Comparison of ENCODE assay signal across 15 mouse cellular contexts in the genomic region with DNA sequence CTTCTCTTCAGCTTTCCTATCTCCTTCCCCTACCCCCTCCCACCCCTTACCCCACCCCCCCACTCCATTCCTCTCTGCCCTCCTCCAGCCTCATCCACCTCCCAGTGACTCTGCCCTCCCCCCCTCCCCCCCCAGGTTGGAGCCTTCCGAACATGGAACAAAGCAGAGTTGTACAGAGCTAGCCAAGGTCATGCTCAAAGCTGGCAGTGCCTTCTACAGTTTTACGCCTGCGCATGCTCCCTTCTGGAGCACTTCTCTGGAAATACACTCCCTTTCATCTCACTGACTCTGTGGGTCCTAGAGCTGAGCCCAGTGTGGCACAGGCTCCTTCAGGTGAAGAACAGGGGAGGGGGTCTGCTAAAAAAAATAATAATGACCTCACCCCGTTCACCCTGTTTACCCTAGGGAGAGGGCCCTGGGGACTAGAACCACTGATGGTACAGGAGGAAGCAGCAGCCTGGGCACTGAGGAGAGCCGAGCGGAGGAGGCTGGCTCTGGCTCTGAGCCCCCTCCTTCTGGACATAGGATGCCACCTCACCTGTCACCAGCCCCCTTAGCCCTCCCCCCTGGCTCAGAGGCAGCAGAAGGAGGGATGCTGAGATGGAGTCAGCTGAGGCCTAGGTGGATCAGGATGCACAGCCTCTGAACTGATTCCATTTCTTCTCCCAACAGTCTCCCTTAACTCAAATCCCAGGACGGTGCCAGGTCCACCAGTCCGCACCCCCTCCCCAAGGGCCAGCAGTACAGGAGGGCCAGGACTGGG. TPM values are rescaled to one million over a fixed set of nuclear protein-coding genes. Genes with fewer than 3 reads are reported as not detected.
DNase-seq lines count a peak whose midpoint lies in the region; TF ChIP-seq lines count a peak whose summit lies in the region.
"Had no signal": no experiment of that assay in that cellular context is flagged by ENCODE, and none has a peak within 500 bp of the region (broad histone marks: within the 10 kb centered on the region; RNA-seq: fewer than 3 reads in every experiment).

No protein-coding gene starts in this region.

- H3K27me3 ChIP-seq in kidney, adult 2 months (replicated peaks; ENCODE audit: control insufficient read depth, insufficient read depth, low read length): no peaks in the 10 kb centered on the region
- no peaks in the 10 kb centered on the region for H3K27me3 ChIP-seq in testis, adult 2 months (ENCODE audit: control insufficient read depth, insufficient read depth, low read length)
- H3K27me3 ChIP-seq: limb, embryonic 13.5 days had no signal

- no peaks in the 10 kb centered on the region for H3K4me1 ChIP-seq in kidney, adult 2 months (ENCODE audit: control insufficient read depth, insufficient read depth, low read length)
- H3K4me1 ChIP-seq in testis, adult 2 months (ENCODE audit: control insufficient read depth, insufficient read depth, low read length): peaks cover 6% of the 10 kb centered on the region

- 77% methylated on average over 8 of the region's 8 CpGs for WGBS in kidney, adult 2 months

- TF ChIP-seq POLR2A in kidney, adult 2 months (IDR thresholded peaks at IDR 0.05; ENCODE audit: low read depth, low read length): no peak
- no peak for TF ChIP-seq POLR2A in testis, adult 2 months (IDR thresholded peaks at IDR 0.05; ENCODE audit: control insufficient read depth, low read depth, low read length)

- TF ChIP-seq CTCF in kidney, adult 2 months (conservative IDR thresholded peaks at IDR 0.05; ENCODE audit: insufficient read depth, insufficient read length, low read depth, low read length): no peak
- TF ChIP-seq CTCF in testis, adult 2 months (IDR thresholded peaks at IDR 0.05; ENCODE audit: control insufficient read depth, insufficient read depth, insufficient replicate concordance, low read depth, low read length): no peak

- peak; percentile 93 for DNase-seq in heart, adult 11 months
- DNase-seq in heart, postnatal 10 days: no peak
- DNase-seq in kidney, adult 2 months: peak; percentile 33
- no peak for DNase-seq in kidney, postnatal 14 days
- no peak for DNase-seq in testis, postnatal 10 days (ENCODE audit: low spot score)
- no peak for DNase-seq in thymus, postnatal 25 days
- DNase-seq in lung, postnatal 25 days (ENCODE audit: low spot score): no peak
- DNase-seq: gastrocnemius, postnatal 14 days had no signal

- no peak overlapping the region for H3K4me3 ChIP-seq in kidney, adult 2 months (ENCODE audit: insufficient read depth, low read depth, low read length)
- no peak overlapping the region for H3K4me3 ChIP-seq in testis, adult 2 months (ENCODE audit: control insufficient read depth, low read depth, low read length)
- H3K4me3 ChIP-seq: limb, embryonic 13.5 days; myocyte had no signal

- H3K36me3 ChIP-seq in kidney, adult 2 months (ENCODE audit: control insufficient read depth, insufficient read depth, low read length): no peaks in the 10 kb centered on the region
- H3K36me3 ChIP-seq in testis, adult 2 months (ENCODE audit: control insufficient read depth, insufficient read depth, low read length): no peaks in the 10 kb centered on the region
- H3K36me3 ChIP-seq: limb, embryonic 13.5 days had no signal

- intact Hi-C loops in heart, postnatal 10 days (cut with DNase I): no loop called here

- H3K27ac ChIP-seq in kidney, adult 2 months (ENCODE audit: insufficient read depth, low read depth, low read length): peak overlapping the region; percentile 41; the same call in 1 of the 2 replicates
- H3K27ac ChIP-seq in testis, adult 2 months (ENCODE audit: control insufficient read depth, insufficient read depth, low read depth, low read length): peak overlapping the region; percentile 33; the same call in 1 of the 2 replicates
- H3K27ac ChIP-seq: limb, embryonic 13.5 days had no signal

RNA-seq across cellular contexts. Expression of a gene that starts 6.1 kb away (rescaled TPM):
- 1 to 10 TPM; 7.7 to 9.1 TPM for total RNA-seq in heart, postnatal 10 days (2021)
- polyA plus RNA-seq in kidney, adult 2 months (2012; rRNA removed): 18.0 and 21.0 TPM in 2 replicates
- 28.0 and 30.7 TPM in 2 replicates for polyA plus RNA-seq in testis, adult 2 months (2012; rRNA removed)

RNA-seq across cellular contexts. Expression of a gene that starts 14.6 kb away (rescaled TPM):
- 1 to 10 TPM in 1 of 2 experiments, under 1 TPM in 1; 0.89 to 1.2 TPM for total RNA-seq in heart, postnatal 10 days (2021)
- polyA plus RNA-seq in kidney, adult 2 months (2012; rRNA removed): 14.0 and 18.1 TPM in 2 replicates
- polyA plus RNA-seq in testis, adult 2 months (2012; rRNA removed): 6.4 and 7.0 TPM in 2 replicates

RNA-seq across cellular contexts. Expression of a gene that starts 15.9 kb away (rescaled TPM):
- total RNA-seq in heart, postnatal 10 days (2021): not detected
- polyA plus RNA-seq in kidney, adult 2 months (2012; rRNA removed): 0.34 and 0.42 TPM in 2 replicates
- 1.2 and 1.5 TPM in 2 replicates for polyA plus RNA-seq in testis, adult 2 months (2012; rRNA removed)
- total RNA-seq: gastrocnemius, postnatal 14 days; megakaryocyte progenitor cell, adult 5-6 weeks had no signal
- polyA plus RNA-seq: embryonic facial prominence, embryonic 14.5 days; intestine, embryonic 14.5 days; myocyte had no signal

RNA-seq across cellular contexts. Expression of a gene that starts 24.1 kb away (rescaled TPM):
- total RNA-seq in heart, postnatal 10 days (2021): not detected
- not detected in 2 replicates for polyA plus RNA-seq in kidney, adult 2 months (2012; rRNA removed)
- polyA plus RNA-seq in testis, adult 2 months (2012; rRNA removed): 8.5 and 8.9 TPM in 2 replicates
- total RNA-seq: gastrocnemius, postnatal 14 days; megakaryocyte progenitor cell, adult 5-6 weeks had no signal
- polyA plus RNA-seq: embryonic facial prominence, embryonic 14.5 days; forebrain, embryonic 14.5 days; intestine, embryonic 14.5 days; limb, embryonic 13.5 days had no signal

RNA-seq across cellular contexts. Expression of a gene that starts 38.9 kb away (rescaled TPM):
- under 1 TPM; 0.07 to 0.12 TPM for total RNA-seq in heart, postnatal 10 days (2021)
- 0.04 and 0.05 TPM in 2 replicates for polyA plus RNA-seq in kidney, adult 2 months (2012; rRNA removed)
- polyA plus RNA-seq in testis, adult 2 months (2012; rRNA removed): 3.7 and 4.1 TPM in 2 replicates
- total RNA-seq: megakaryocyte progenitor cell, adult 5-6 weeks had no signal
- polyA plus RNA-seq: embryonic facial prominence, embryonic 14.5 days; forebrain, embryonic 14.5 days; limb, embryonic 13.5 days had no signal

Comparison
In these comparisons a context has a peak if more than half of its experiments do, and no peak if none do; other contexts are left out.
1. DNase-seq: peak in heart, adult 11 months (single experiment) and kidney, adult 2 months (single experiment); none in heart, postnatal 10 days (0 of 2), kidney, postnatal 14 days (single experiment), testis, postnatal 10 days (single experiment), thymus, postnatal 25 days (single experiment) and lung, postnatal 25 days (single experiment).